Mouse (Mus musculus) hindbrain, embryonic 14.5 days (tissue): Measurements from ENCODE around the gene Theg. TPM values are rescaled to one million over a fixed set of nuclear protein-coding genes. Genes with fewer than 3 reads are reported as not detected.

ENCODE experiments used
- ATAC-seq: fragments of 200-750 bp; cut with Nextera tagmentation; 2 replicates; pipeline ENCODE4 v1.8.0; 2017; ENCODE audit warnings: moderate number of reproducible peaks, mild to moderate bottlenecking, moderate TSS enrichment, moderate library complexity; ENCODE audit not compliant: low FRiP score
- DNase-seq: peaks from one replicate; pipeline ENCODE4 v3.0.0-alpha.2; 2015; ENCODE audit warnings: low spot score
- H3K27ac ChIP-seq: fragments of 300-500 bp; sonication (generic); 2 replicates; pipeline ENCODE4 v1.5.1; 2014; ENCODE audit warnings: mild to moderate bottlenecking, moderate library complexity
- H3K27me3 ChIP-seq: fragments of 300-500 bp; sonication (generic); 2 replicates; pipeline ENCODE4 v1.6.1; 2014; ENCODE audit warnings: mild to moderate bottlenecking, low read length, mixed read lengths; ENCODE audit not compliant: control insufficient read depth, insufficient read depth
- H3K36me3 ChIP-seq: fragments of 300-500 bp; sonication (generic); replicated peaks from 2 replicates; pipeline ENCODE4 v1.6.1; 2014; ENCODE audit not compliant: control insufficient read depth, insufficient read depth
- H3K4me1 ChIP-seq: fragments of 300-500 bp; sonication (generic); replicated peaks from 2 replicates; pipeline ENCODE4 v1.6.1; 2014; ENCODE audit warnings: antibody characterized with exemption, low read length, mixed read lengths; ENCODE audit not compliant: control insufficient read depth, insufficient read depth
- H3K4me2 ChIP-seq: fragments of 300-500 bp; sonication (generic); replicated peaks from 2 replicates; pipeline ENCODE4 v1.6.1; 2014; ENCODE audit warnings: mild to moderate bottlenecking, moderate library complexity
- H3K4me3 ChIP-seq: fragments of 300-500 bp; sonication (generic); replicated peaks from 2 replicates; pipeline ENCODE4 v1.5.1; 2014; ENCODE audit warnings: mild to moderate bottlenecking, low read length
- H3K9ac ChIP-seq: fragments of 300-500 bp; sonication (generic); 2 replicates; pipeline ENCODE4 v1.6.1; 2014
- H3K9me3 ChIP-seq: fragments of 300-500 bp; sonication (generic); 2 replicates; pipeline ENCODE4 v1.6.1; 2016; ENCODE audit warnings: low read length; ENCODE audit not compliant: control insufficient read depth
- WGBS: fragments of 180-500 bp; shearing (Covaris S2); extraction: QIAGEN DNeasy Blood & Tissue Kit; methylation state at CpG from one replicate; pipeline ENCODE4 v1.1.7; 2014; 5-methylcytosine and 5-hydroxymethylcytosine counted together
- polyA plus RNA-seq: library from polyadenylated mRNA; unstranded; fragments of >200 nt; fragmentation: Nextera tagmentation; extraction: Ambion mirVana; gene quantifications from 2 replicates; pipeline ENCODE4 v1.2.1, GENCODE M21; 2014

Theg gene
- polyA plus RNA-seq, 1 experiment from 2014 or later: not detected

- Histone ChIP-seq H3K9ac (no peak overlapping the region), H3K27me3 (peaks cover 10% of the 10 kb centered on the region), H3K4me1 (no peaks in the 10 kb centered on the region), H3K27ac (no peak overlapping the region), H3K36me3 (no peaks in the 10 kb centered on the region), H3K9me3 (no peaks in the 10 kb centered on the region), H3K4me2 (no peak overlapping the region), H3K4me3 (no peak overlapping the region)
- ATAC-seq (0 out of 2 replicates have a peak, but pooled peaks have one; percentile 12), DNase-seq (no peak)
- WGBS: 30% methylated on average over 13 of the region's 13 CpGs
Observed at GRCm38 (mm10) chr10:79597051-79597935, 10.2 kb upstream of the Theg start.

- no peak overlapping the region for H3K4me3 ChIP-seq
- ATAC-seq (no peak), DNase-seq (no peak)
- peaks cover 10% of the 10 kb centered on the region for H3K27me3 ChIP-seq
- H3K27ac ChIP-seq: no peak overlapping the region
- no peaks in the 10 kb centered on the region for H3K4me1 ChIP-seq
- whole genome bisulfite sequencing: 64% methylated on average over 8 of the region's 8 CpGs
- H3K36me3 ChIP-seq: no peaks in the 10 kb centered on the region
- H3K4me2 ChIP-seq: no peak overlapping the region
- H3K9ac ChIP-seq: no peak overlapping the region
- no peaks in the 10 kb centered on the region for H3K9me3 ChIP-seq
Observed at GRCm38 (mm10) chr10:79595590-79595929, 8.4 kb upstream of the Theg start.

- Histone ChIP-seq H3K9me3 (no peaks in the 10 kb centered on the region), H3K27ac (no peak overlapping the region), H3K4me2 (peak overlapping the region; percentile 33; the same call in 1 of the 2 replicates), H3K4me3 (0 out of 2 replicates have a peak overlapping the region, but pooled peaks have one; percentile 5), H3K36me3 (no peaks in the 10 kb centered on the region), H3K9ac (no peak overlapping the region), H3K4me1 (no peaks in the 10 kb centered on the region), H3K27me3 (peaks cover 10% of the 10 kb centered on the region)
- ATAC-seq: peak; percentile 92
- WGBS: 20% methylated on average over 17 of the region's 17 CpGs
- peak; percentile 89 for DNase-seq
Observed at GRCm38 (mm10) chr10:79594872-79595589, 7.9 kb upstream of the Theg start.

DNA sequence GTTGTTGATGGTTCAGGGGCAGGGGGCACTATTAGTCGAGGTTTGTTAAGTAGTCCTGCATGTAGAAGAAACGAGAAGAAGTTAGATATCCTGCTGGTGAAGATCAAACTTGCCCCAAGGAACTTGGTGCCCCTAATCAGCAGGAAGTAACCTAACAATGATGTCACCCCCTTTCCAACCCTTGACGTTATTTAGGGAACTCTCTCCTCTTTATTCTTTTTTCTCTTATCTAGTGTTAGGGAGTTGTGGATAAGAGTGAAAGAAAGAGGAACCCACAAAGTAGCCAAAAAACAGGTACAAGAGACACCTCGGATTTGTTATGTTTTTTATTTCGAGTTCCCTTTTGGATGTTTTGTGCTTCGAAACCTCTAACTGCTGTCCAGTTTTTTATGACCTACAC is 7.0 kb upstream of the Theg start:
- Histone ChIP-seq H3K27me3 (peaks cover 10% of the 10 kb centered on the region), H3K9ac (no peak overlapping the region), H3K36me3 (no peaks in the 10 kb centered on the region), H3K27ac (no peak overlapping the region), H3K4me2 (no peak overlapping the region), H3K9me3 (no peaks in the 10 kb centered on the region), H3K4me1 (no peaks in the 10 kb centered on the region), H3K4me3 (no peak overlapping the region)
- ATAC-seq (no peak), DNase-seq (no peak)
- 56% methylated on average over 6 of the region's 6 CpGs for WGBS

- H3K27me3 ChIP-seq: peaks cover 10% of the 10 kb centered on the region
- WGBS: 83% methylated on average over 1 of the region's 1 CpGs
- no peak overlapping the region for H3K9ac ChIP-seq
- H3K9me3 ChIP-seq: no peaks in the 10 kb centered on the region
- H3K4me1 ChIP-seq: no peaks in the 10 kb centered on the region
- no peak for DNase-seq
- no peaks in the 10 kb centered on the region for H3K36me3 ChIP-seq
- H3K4me2 ChIP-seq: no peak overlapping the region
- no peak for ATAC-seq
- no peak overlapping the region for H3K27ac ChIP-seq
- H3K4me3 ChIP-seq: no peak overlapping the region
Observed at GRCm38 (mm10) chr10:79590702-79591101, 3.6 kb upstream of the Theg start.

GRCm38 (mm10) chr10:79587752-79588126 is 608 bp upstream of the Theg start:
- H3K9ac ChIP-seq: no peak overlapping the region
- H3K27me3 ChIP-seq: no peaks in the 10 kb centered on the region
- ATAC-seq (no peak), DNase-seq (no peak)
- no peak overlapping the region for H3K4me3 ChIP-seq
- H3K27ac ChIP-seq: no peak overlapping the region
- 71% methylated on average over 4 of the region's 4 CpGs for WGBS
- no peaks in the 10 kb centered on the region for H3K4me1 ChIP-seq
- H3K9me3 ChIP-seq: no peaks in the 10 kb centered on the region
- H3K36me3 ChIP-seq: no peaks in the 10 kb centered on the region
- no peak overlapping the region for H3K4me2 ChIP-seq

GRCm38 (mm10) chr10:79586243-79586642 is 888 bp downstream of the Theg start:
- Histone ChIP-seq H3K27ac (no peak overlapping the region), H3K36me3 (no peaks in the 10 kb centered on the region), H3K4me3 (no peak overlapping the region), H3K4me2 (no peak overlapping the region), H3K4me1 (no peaks in the 10 kb centered on the region), H3K9me3 (no peaks in the 10 kb centered on the region), H3K27me3 (no peaks in the 10 kb centered on the region), H3K9ac (no peak overlapping the region)
- ATAC-seq: no peak
- 81% methylated on average over 8 of the region's 8 CpGs for WGBS
- DNase-seq: no peak

DNA sequence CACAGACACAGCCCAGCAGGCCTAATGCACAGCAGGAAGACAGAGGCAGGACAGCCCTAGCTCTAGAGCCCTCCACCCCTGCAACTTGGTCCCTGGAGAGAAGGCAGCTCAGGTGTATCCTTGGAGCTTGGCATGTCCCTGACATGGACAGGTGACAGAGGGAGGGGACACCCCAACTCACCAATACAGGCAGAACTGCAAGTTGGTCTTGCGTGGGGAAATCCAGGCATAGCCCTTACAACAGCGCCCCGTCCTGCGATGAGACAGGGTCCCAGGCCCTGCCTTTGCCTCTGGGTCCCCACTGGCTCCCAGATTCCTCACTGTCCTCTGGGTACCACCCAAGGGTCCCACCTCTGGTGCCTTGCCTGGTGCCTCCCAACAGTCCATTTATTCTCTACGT is 1.4 kb downstream of the Theg start:
- H3K4me2 ChIP-seq: no peak overlapping the region

GRCm38 (mm10) chr10:79585136-79585535 is 2.0 kb downstream of the Theg start:
- no peak for ATAC-seq
- 96% methylated on average over 6 of the region's 6 CpGs for WGBS
- H3K4me3 ChIP-seq: no peak overlapping the region
- no peaks in the 10 kb centered on the region for H3K9me3 ChIP-seq
- H3K27me3 ChIP-seq: no peaks in the 10 kb centered on the region
- no peak overlapping the region for H3K4me2 ChIP-seq
- no peaks in the 10 kb centered on the region for H3K4me1 ChIP-seq
- no peak for DNase-seq
- H3K9ac ChIP-seq: no peak overlapping the region
- H3K27ac ChIP-seq: no peak overlapping the region
- H3K36me3 ChIP-seq: no peaks in the 10 kb centered on the region

More for the DNA sequence above, 1.4 kb downstream of the Theg start:
- 94% methylated on average over 5 of the region's 5 CpGs for whole genome bisulfite sequencing
- H3K9me3 ChIP-seq: no peaks in the 10 kb centered on the region
- no peak for ATAC-seq
- H3K36me3 ChIP-seq: no peaks in the 10 kb centered on the region
- no peaks in the 10 kb centered on the region for H3K27me3 ChIP-seq
- no peak overlapping the region for H3K4me3 ChIP-seq
- H3K27ac ChIP-seq: no peak overlapping the region
- DNase-seq: no peak
- no peak overlapping the region for H3K9ac ChIP-seq
- H3K4me1 ChIP-seq: no peaks in the 10 kb centered on the region
